7 mouse cellular contexts compared by ENCODE assay signal in the genomic region with DNA sequence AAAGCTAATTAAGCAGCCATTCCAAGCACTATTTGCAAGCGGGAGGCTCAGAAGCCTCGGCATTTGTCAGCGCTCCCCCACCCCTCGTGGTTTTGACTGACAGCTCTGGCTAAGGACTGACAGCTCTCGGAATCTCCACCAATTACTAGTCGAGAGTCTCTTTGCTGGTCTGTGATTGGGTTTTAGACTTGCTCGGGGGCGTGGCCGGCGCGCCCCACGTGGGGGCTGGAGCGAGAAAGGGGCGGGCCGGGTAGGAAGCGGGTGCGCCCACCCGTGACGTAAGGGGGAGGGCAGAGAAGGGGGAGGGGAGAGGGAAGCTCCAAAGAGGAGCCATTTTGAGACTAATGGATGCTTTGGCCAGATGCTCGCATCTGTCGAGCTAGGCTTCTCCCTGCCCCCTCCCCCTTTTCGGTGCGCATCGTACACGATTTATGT. TPM values are rescaled to one million over a fixed set of nuclear protein-coding genes. Genes with fewer than 3 reads are reported as not detected.
DNase-seq lines count a peak whose midpoint lies in the region; ATAC-seq lines count a peak whose summit lies in the region.

No protein-coding gene starts in this region.

- intact Hi-C loops in left cerebral cortex, postnatal 25 days (cut with DNase I) = loop anchor here (1.0 to 5.0 kb wide), 11 partner anchors 34 to 527 kb away; no protein-coding TSS in a partner anchor

- peak; percentile 83 for ATAC-seq in intestine, embryonic 15.5 days
- peak; percentile 83 for ATAC-seq in midbrain, embryonic 11.5 days (ENCODE audit: low FRiP score)

- peak overlapping the region; percentile 47 for H3K4me3 ChIP-seq in intestine, embryonic 15.5 days (replicated peaks)
- peak overlapping the region; percentile 87 for H3K4me3 ChIP-seq in midbrain, embryonic 11.5 days (ENCODE audit: low read depth, low read length)

- H3K27ac ChIP-seq in intestine, embryonic 15.5 days = peak overlapping the region; percentile 90
- peak overlapping the region; percentile 92 for H3K27ac ChIP-seq in midbrain, embryonic 11.5 days (ENCODE audit: low read depth, low read length)

- peaks cover 51% of the 10 kb centered on the region for H3K4me1 ChIP-seq in intestine, embryonic 15.5 days (replicated peaks)
- peaks cover 44% of the 10 kb centered on the region for H3K4me1 ChIP-seq in midbrain, embryonic 11.5 days (ENCODE audit: control insufficient read depth, insufficient read depth, low read length)

- H3K27me3 ChIP-seq in intestine, embryonic 15.5 days (replicated peaks) = no peaks in the 10 kb centered on the region
- H3K27me3 ChIP-seq in midbrain, embryonic 11.5 days (ENCODE audit: control insufficient read depth, insufficient read depth, low read length) = peaks cover 10% of the 10 kb centered on the region; the same call in 1 of the 2 replicates

- DNase-seq in adrenal gland, adult 18-20 months (ENCODE audit: low spot score in 2 of 2) = peak; percentile 99
- DNase-seq in embryo, embryonic 11 days = peak; percentile 100
- DNase-seq in gastrocnemius, postnatal 25 days = peak; percentile 98
- DNase-seq in left cerebral cortex, postnatal 25 days (ENCODE audit: low spot score in 2 of 2) = peak; percentile 100
- peak; percentile 100 for DNase-seq in midbrain, embryonic 11.5 days (ENCODE audit: low spot score, missing footprints)
- DNase-seq in skeletal muscle tissue, adult 2 months (ENCODE audit: low read depth, low spot score) = peak; percentile 99

- H3K4me2 ChIP-seq in intestine, embryonic 15.5 days (replicated peaks) = peak overlapping the region; percentile 97
- peak overlapping the region; percentile 99 for H3K4me2 ChIP-seq in midbrain, embryonic 11.5 days

- no peaks in the 10 kb centered on the region for H3K36me3 ChIP-seq in intestine, embryonic 15.5 days
- no peaks in the 10 kb centered on the region; the same call in 1 of the 2 replicates for H3K36me3 ChIP-seq in midbrain, embryonic 11.5 days (ENCODE audit: control insufficient read depth, insufficient read depth, low read length)

- H3K9me3 ChIP-seq in intestine, embryonic 15.5 days = no peaks in the 10 kb centered on the region
- no peaks in the 10 kb centered on the region for H3K9me3 ChIP-seq in midbrain, embryonic 11.5 days (ENCODE audit: control insufficient read depth, low read length)

- under 1% methylated on average over 25 of the region's 25 CpGs for WGBS in intestine, embryonic 15.5 days
- under 1% methylated on average over 25 of the region's 25 CpGs for WGBS in midbrain, embryonic 11.5 days

- H3K9ac ChIP-seq in intestine, embryonic 15.5 days = peak overlapping the region; percentile 62
- H3K9ac ChIP-seq in midbrain, embryonic 11.5 days (ENCODE audit: low read length) = peak overlapping the region; percentile 84

RNA-seq across cellular contexts. Expression of a gene that starts 1.7 kb away (rescaled TPM):
- total RNA-seq in adrenal gland, adult 18-20 months (2021) = 100 to 1,000 TPM; 104 to 148 TPM
- total RNA-seq in gastrocnemius, postnatal 25 days (2021) = 1 to 10 TPM; 7.9 to 10.0 TPM
- polyA plus RNA-seq in intestine, embryonic 15.5 days (2015; fragmentation: Nextera tagmentation; extraction: Ambion mirVana) = 18.6 and 20.3 TPM in 2 replicates
- total RNA-seq in left cerebral cortex, postnatal 25 days (2021) = 10 to 100 TPM; 67.9 to 79.5 TPM
- 38.2 and 38.9 TPM in 2 replicates for polyA plus RNA-seq in midbrain, embryonic 11.5 days (2014; fragmentation: Nextera tagmentation; extraction: Ambion mirVana)

Comparison
In these comparisons a context has a peak if more than half of its experiments do, and no peak if none do; other contexts are left out.
1. Peak in every context shown above with its lines: DNase-seq, ATAC-seq, H3K4me3 ChIP-seq and H3K27ac ChIP-seq.
2. RNA of a gene that starts 1.7 kb away (total RNA-seq): 104 to 148 TPM in adrenal gland, adult 18-20 months and 67.9 to 79.5 TPM in left cerebral cortex, postnatal 25 days; 7.9 to 10.0 TPM in gastrocnemius, postnatal 25 days; every median in the first group is over 4 times any median in the second.